Mouse (Mus musculus) CH12.LX (cell line): ENCODE results near the gene B230217C12Rik.

Source experiments
- E2F4 ChIP-seq: IDR thresholded peaks from 2 replicates; pipeline ENCODE4 v1.6.1; 2011; ENCODE audit warnings: low read depth, low read length, improper control_type of control experiment; ENCODE audit not compliant: insufficient replicate concordance
- EP300 ChIP-seq: IDR thresholded peaks from 2 replicates; pipeline ENCODE4 v1.6.1; 2011; ENCODE audit warnings: low read length, improper control_type of control experiment
- POLR2A ChIP-seq: IDR thresholded peaks from 2 replicates; pipeline ENCODE4 v1.6.1; 2011; ENCODE audit warnings: low read depth, mild to moderate bottlenecking, improper control_type of control experiment, low read length
- RCOR1 ChIP-seq: conservative IDR thresholded peaks from 2 replicates; pipeline ENCODE4 v1.6.1; 2012; ENCODE audit warnings: low read depth, mild to moderate bottlenecking, inconsistent platforms, low read length, improper control_type of control experiment
- TBP ChIP-seq: conservative IDR thresholded peaks from 2 replicates; pipeline ENCODE4 v1.6.1; 2011; ENCODE audit warnings: low read depth, low read length, improper control_type of control experiment
- TCF12 ChIP-seq: IDR thresholded peaks from 2 replicates; pipeline ENCODE4 v1.6.1; 2014; ENCODE audit warnings: low read depth, mild to moderate bottlenecking, inconsistent platforms, low read length, improper control_type of control experiment

GRCm38 (mm10) chr11:97810970-97811369 is 29.6 kb upstream of the B230217C12Rik start:
- TF ChIP-seq RCOR1 (no peak), EP300 (no peak), TCF12 (no peak), POLR2A (no peak), TBP (no peak), E2F4 (no peak)
